Mouse (Mus musculus): ENCODE measurements at regions not wholly inside any gene's neighbourhood (a gene's known extent, or its start where the extent isn't known, plus 50 kb on each side); places are given as distances from the start of the nearest gene placed in this dataset.
A peak's percentile ranks its signal among the peaks of the same experiment; 100 is the strongest.

GRCm38 (mm10) chr3:134145251-134145650, 91.0 kb upstream of the Cxxc4 start:
- Histone ChIP-seq H3K27me3 (ENCODE audit: control insufficient read depth, insufficient read depth, low read length) (no peaks in the 10 kb centered on the region), H3K4me1 (replicated peaks; ENCODE audit: control insufficient read depth, insufficient read depth, low read length) (peaks cover 5% of the 10 kb centered on the region; the same call in 1 of the 2 replicates), H3K9ac (ENCODE audit: low read length) (no peak overlapping the region), H3K4me2 (ENCODE audit: low read depth, low read length, severe bottlenecking) (no peak overlapping the region), H3K4me3 (ENCODE audit: low read depth, low read length) (no peak overlapping the region), H3K27ac (ENCODE audit: low read depth, low read length) (no peak overlapping the region), H3K36me3 (ENCODE audit: control insufficient read depth, insufficient read depth, low read length) (no peaks in the 10 kb centered on the region), H3K9me3 (ENCODE audit: control insufficient read depth, low read length) (no peaks in the 10 kb centered on the region)
- no peak for DNase-seq (ENCODE audit: low spot score)
- WGBS, result 55% methylated on average over 7 of the region's 7 CpGs
- ATAC-seq (replicated peaks; ENCODE audit: low FRiP score), result no peak

GRCm38 (mm10) chr3:134145935-134146334, 90.3 kb upstream of the Cxxc4 start:
- Histone ChIP-seq H3K4me2 (ENCODE audit: low read depth, low read length, severe bottlenecking) (no peak overlapping the region), H3K36me3 (ENCODE audit: control insufficient read depth, insufficient read depth, low read length) (no peaks in the 10 kb centered on the region), H3K4me3 (ENCODE audit: low read depth, low read length) (no peak overlapping the region), H3K27me3 (ENCODE audit: control insufficient read depth, insufficient read depth, low read length) (no peaks in the 10 kb centered on the region), H3K9me3 (ENCODE audit: control insufficient read depth, low read length) (no peaks in the 10 kb centered on the region), H3K9ac (ENCODE audit: low read length) (no peak overlapping the region), H3K27ac (ENCODE audit: low read depth, low read length) (peak overlapping the region; percentile 14; the same call in 1 of the 2 replicates), H3K4me1 (replicated peaks; ENCODE audit: control insufficient read depth, insufficient read depth, low read length) (peaks cover 5% of the 10 kb centered on the region; the same call in 1 of the 2 replicates)
- DNase-seq (ENCODE audit: low spot score), result no peak
- WGBS, result 52% methylated on average over 3 of the region's 3 CpGs
- peak; percentile 61 for ATAC-seq (replicated peaks; ENCODE audit: low FRiP score)

DNA sequence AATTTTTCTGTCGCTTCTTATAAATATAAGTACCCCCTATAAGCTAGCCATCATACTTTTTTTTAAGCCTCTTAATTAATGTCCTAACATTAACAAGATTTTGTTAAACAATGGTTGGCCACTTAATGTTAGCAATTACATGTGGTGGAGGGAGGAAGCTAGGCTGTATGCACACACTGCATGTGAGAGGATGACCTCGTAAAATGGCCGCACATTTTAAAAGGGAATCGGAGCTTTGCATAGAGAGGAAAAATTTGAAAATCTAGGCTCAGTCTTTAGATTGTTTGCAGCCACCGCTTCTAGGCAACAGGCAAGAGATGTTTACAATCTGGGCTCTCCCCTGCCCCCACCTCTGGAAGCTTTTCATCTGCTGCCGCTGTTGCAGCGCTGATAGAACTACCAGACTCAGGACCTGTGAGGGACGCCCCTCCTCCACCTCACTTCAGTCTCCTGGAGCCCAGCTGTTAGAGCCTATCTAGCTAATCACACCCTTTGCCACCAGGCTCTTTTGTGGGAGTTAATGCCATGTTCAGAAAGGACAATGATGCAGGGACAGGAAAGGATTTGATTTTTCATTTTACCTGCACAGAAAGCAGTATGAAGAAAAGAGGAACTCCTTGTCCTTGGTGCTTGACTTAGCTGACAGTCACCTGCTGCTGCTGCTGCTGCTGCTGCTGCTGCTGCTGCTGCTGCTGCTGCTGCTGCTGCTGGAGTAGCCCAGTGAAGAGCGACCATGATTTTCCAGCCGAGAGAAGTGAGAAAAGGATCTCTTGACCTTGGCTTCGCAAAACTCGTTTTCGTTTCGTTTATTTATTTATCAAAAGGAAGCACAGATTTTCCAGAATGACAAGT, 89.7 kb upstream of the Cxxc4 start:
- peak; percentile 97 for ATAC-seq (replicated peaks; ENCODE audit: low FRiP score)
- H3K9ac ChIP-seq (ENCODE audit: low read length), result peak overlapping the region; percentile 1; the same call in 1 of the 2 replicates

DNA sequence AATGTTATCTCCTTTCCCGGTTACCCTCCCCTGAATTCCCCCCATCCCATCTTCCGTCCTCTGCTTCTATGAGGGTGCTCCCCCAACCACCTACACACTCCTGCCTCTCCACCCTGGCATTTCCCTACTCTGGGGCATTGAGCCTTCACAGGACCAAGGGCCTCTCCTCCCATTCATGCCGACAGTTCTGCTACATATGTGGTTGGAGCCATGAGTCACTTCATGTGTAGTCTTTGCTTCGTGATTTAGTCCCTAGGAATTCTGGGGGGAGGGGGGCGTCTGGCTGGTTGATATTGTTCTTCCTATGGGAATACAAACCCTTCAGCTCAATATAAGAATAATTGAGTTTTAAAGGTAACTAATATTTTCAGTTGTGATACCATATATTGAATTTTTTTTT, 74.0 kb upstream of the Cxxc4 start:
- Histone ChIP-seq H3K36me3 (ENCODE audit: control insufficient read depth, insufficient read depth, low read length) (no peaks in the 10 kb centered on the region), H3K4me3 (ENCODE audit: low read depth, low read length) (no peak overlapping the region), H3K27me3 (ENCODE audit: control insufficient read depth, insufficient read depth, low read length) (no peaks in the 10 kb centered on the region), H3K4me1 (replicated peaks; ENCODE audit: control insufficient read depth, insufficient read depth, low read length) (no peaks in the 10 kb centered on the region), H3K27ac (ENCODE audit: low read depth, low read length) (no peak overlapping the region), H3K9me3 (ENCODE audit: control insufficient read depth, low read length) (no peaks in the 10 kb centered on the region), H3K9ac (ENCODE audit: low read length) (no peak overlapping the region), H3K4me2 (ENCODE audit: low read depth, low read length, severe bottlenecking) (no peak overlapping the region)
- ATAC-seq (replicated peaks; ENCODE audit: low FRiP score), result no peak
- no peak for DNase-seq (ENCODE audit: low spot score)
- WGBS, result 84% methylated on average over 5 of the region's 5 CpGs

More for the DNA sequence above, 89.7 kb upstream of the Cxxc4 start:
- H3K9me3 ChIP-seq (ENCODE audit: control insufficient read depth, low read length), result no peaks in the 10 kb centered on the region
- peak overlapping the region; percentile 58; the same call in 1 of the 2 replicates for H3K27ac ChIP-seq (ENCODE audit: low read depth, low read length)
- H3K4me2 ChIP-seq (ENCODE audit: low read depth, low read length, severe bottlenecking), result peak overlapping the region; percentile 39; the same call in 1 of the 2 replicates
- DNase-seq (ENCODE audit: low spot score), result peak; percentile 80
- WGBS, result 12% methylated on average over 14 of the region's 14 CpGs
- H3K4me1 ChIP-seq (replicated peaks; ENCODE audit: control insufficient read depth, insufficient read depth, low read length), result peaks cover 5% of the 10 kb centered on the region; the same call in 1 of the 2 replicates
- H3K27me3 ChIP-seq (ENCODE audit: control insufficient read depth, insufficient read depth, low read length), result no peaks in the 10 kb centered on the region
- no peaks in the 10 kb centered on the region for H3K36me3 ChIP-seq (ENCODE audit: control insufficient read depth, insufficient read depth, low read length)
- H3K4me3 ChIP-seq (ENCODE audit: low read depth, low read length), result peak overlapping the region; percentile 8

GRCm38 (mm10) chr3:134169922-134170321, 66.4 kb upstream of the Cxxc4 start:
- no peaks in the 10 kb centered on the region for H3K36me3 ChIP-seq (ENCODE audit: control insufficient read depth, insufficient read depth, low read length)
- 62% methylated on average over 1 of the region's 1 CpGs for WGBS
- no peak overlapping the region for H3K4me2 ChIP-seq (ENCODE audit: low read depth, low read length, severe bottlenecking)

GRCm38 (mm10) chr3:134172357-134172756, 63.9 kb upstream of the Cxxc4 start:
- H3K4me3 ChIP-seq (ENCODE audit: low read depth, low read length), result no peak overlapping the region
- no peak for ATAC-seq (replicated peaks; ENCODE audit: low FRiP score)
- no peaks in the 10 kb centered on the region for H3K4me1 ChIP-seq (replicated peaks; ENCODE audit: control insufficient read depth, insufficient read depth, low read length)
- no peaks in the 10 kb centered on the region for H3K27me3 ChIP-seq (ENCODE audit: control insufficient read depth, insufficient read depth, low read length)
- no peak overlapping the region for H3K9ac ChIP-seq (ENCODE audit: low read length)
- no peak overlapping the region for H3K27ac ChIP-seq (ENCODE audit: low read depth, low read length)
- DNase-seq (ENCODE audit: low spot score), result no peak
- no peak overlapping the region for H3K4me2 ChIP-seq (ENCODE audit: low read depth, low read length, severe bottlenecking)
- no peaks in the 10 kb centered on the region for H3K36me3 ChIP-seq (ENCODE audit: control insufficient read depth, insufficient read depth, low read length)
- WGBS, result 45% methylated on average over 3 of the region's 3 CpGs
- no peaks in the 10 kb centered on the region for H3K9me3 ChIP-seq (ENCODE audit: control insufficient read depth, low read length)

More at GRCm38 (mm10) chr3:134169922-134170321, 66.4 kb upstream of the Cxxc4 start:
- Histone ChIP-seq H3K4me3 (ENCODE audit: low read depth, low read length) (no peak overlapping the region), H3K27ac (ENCODE audit: low read depth, low read length) (no peak overlapping the region), H3K27me3 (ENCODE audit: control insufficient read depth, insufficient read depth, low read length) (no peaks in the 10 kb centered on the region), H3K4me1 (replicated peaks; ENCODE audit: control insufficient read depth, insufficient read depth, low read length) (no peaks in the 10 kb centered on the region), H3K9ac (ENCODE audit: low read length) (no peak overlapping the region), H3K9me3 (ENCODE audit: control insufficient read depth, low read length) (no peaks in the 10 kb centered on the region)
- no peak for ATAC-seq (replicated peaks; ENCODE audit: low FRiP score)
- DNase-seq (ENCODE audit: low spot score), result no peak

- Histone ChIP-seq H3K9ac (ENCODE audit: low read length) (no peak overlapping the region), H3K27me3 (ENCODE audit: control insufficient read depth, insufficient read depth, low read length) (no peaks in the 10 kb centered on the region), H3K9me3 (ENCODE audit: control insufficient read depth, low read length) (no peaks in the 10 kb centered on the region), H3K4me3 (ENCODE audit: low read depth, low read length) (no peak overlapping the region), H3K36me3 (ENCODE audit: control insufficient read depth, insufficient read depth, low read length) (no peaks in the 10 kb centered on the region), H3K4me2 (ENCODE audit: low read depth, low read length, severe bottlenecking) (no peak overlapping the region), H3K4me1 (replicated peaks; ENCODE audit: control insufficient read depth, insufficient read depth, low read length) (no peaks in the 10 kb centered on the region), H3K27ac (ENCODE audit: low read depth, low read length) (no peak overlapping the region)
- 87% methylated on average over 7 of the region's 7 CpGs for WGBS
- no peak for DNase-seq (ENCODE audit: low spot score)
- no peak; the same call in 1 of the 2 replicates for ATAC-seq (replicated peaks; ENCODE audit: low FRiP score)
Measured at GRCm38 (mm10) chr3:134178491-134179054, 57.7 kb upstream of the Cxxc4 start.

DNA sequence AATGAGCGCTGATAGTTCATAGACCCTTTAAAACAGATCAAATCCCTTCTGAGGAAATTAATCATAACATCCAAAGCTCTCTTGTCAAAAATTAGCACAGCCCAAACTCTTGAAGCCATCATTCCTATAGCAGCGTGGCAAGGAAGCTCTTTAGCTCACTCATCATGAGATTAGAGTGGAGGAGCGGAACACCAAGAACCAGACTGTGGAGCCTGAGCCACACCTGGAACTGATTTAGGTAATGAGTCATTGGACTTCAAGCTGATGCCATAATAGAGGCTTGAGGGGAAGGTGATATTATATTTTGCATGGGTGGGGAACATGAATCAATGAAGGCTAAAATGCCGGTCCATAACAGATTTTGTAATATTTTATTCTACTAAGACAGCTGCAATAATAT, 52.2 kb upstream of the Cxxc4 start:
- Histone ChIP-seq H3K4me2 (ENCODE audit: low read depth, low read length, severe bottlenecking) (no peak overlapping the region), H3K4me3 (ENCODE audit: low read depth, low read length) (no peak overlapping the region), H3K27me3 (ENCODE audit: control insufficient read depth, insufficient read depth, low read length) (no peaks in the 10 kb centered on the region), H3K36me3 (ENCODE audit: control insufficient read depth, insufficient read depth, low read length) (no peaks in the 10 kb centered on the region), H3K9me3 (ENCODE audit: control insufficient read depth, low read length) (no peaks in the 10 kb centered on the region), H3K9ac (ENCODE audit: low read length) (no peak overlapping the region), H3K27ac (ENCODE audit: low read depth, low read length) (no peak overlapping the region), H3K4me1 (replicated peaks; ENCODE audit: control insufficient read depth, insufficient read depth, low read length) (no peaks in the 10 kb centered on the region)
- DNase-seq (ENCODE audit: low spot score), result no peak
- ATAC-seq (replicated peaks; ENCODE audit: low FRiP score), result no peak
- WGBS, result 90% methylated on average over 4 of the region's 4 CpGs
